Mouse (Mus musculus) liver, embryonic 13.5 days (tissue): Measurements from ENCODE around the gene Ywhaq. TPM values are rescaled to one million over a fixed set of nuclear protein-coding genes. Genes with fewer than 3 reads are reported as not detected.
A peak's percentile ranks its signal among the peaks of the same experiment; 100 is the strongest.

ENCODE experiments used
- ATAC-seq: fragments of 200-750 bp; cut with Nextera tagmentation; 2 replicates; pipeline ENCODE4 v1.8.0; 2017; ENCODE audit warnings: low read depth, mild to moderate bottlenecking, moderate number of reproducible peaks, moderate library complexity
- DNase-seq: peaks from one replicate; pipeline ENCODE4 v3.0.0; 2022
- H3K27ac ChIP-seq: fragments of 300-500 bp; sonication (generic); 2 replicates; pipeline ENCODE4 v1.5.1; 2015; ENCODE audit warnings: moderate library complexity, mild to moderate bottlenecking, inconsistent platforms
- H3K27me3 ChIP-seq: fragments of 300-500 bp; sonication (generic); 2 replicates; pipeline ENCODE4 v1.6.1; 2015; ENCODE audit warnings: mild to moderate bottlenecking, inconsistent platforms
- H3K36me3 ChIP-seq: fragments of 300-500 bp; sonication (generic); 2 replicates; pipeline ENCODE4 v1.6.1; 2015; ENCODE audit warnings: mild to moderate bottlenecking, inconsistent platforms
- H3K4me1 ChIP-seq: fragments of 300-500 bp; sonication (generic); replicated peaks from 2 replicates; pipeline ENCODE4 v1.6.1; 2015; ENCODE audit warnings: inconsistent platforms
- H3K4me2 ChIP-seq: fragments of 300-500 bp; sonication (generic); 2 replicates; pipeline ENCODE4 v1.6.1; 2015; ENCODE audit warnings: inconsistent platforms, mild to moderate bottlenecking, moderate library complexity
- H3K4me3 ChIP-seq: fragments of 300-500 bp; sonication (generic); replicated peaks from 2 replicates; pipeline ENCODE4 v1.5.1; 2015; ENCODE audit warnings: mild to moderate bottlenecking, inconsistent platforms
- H3K9ac ChIP-seq: fragments of 300-500 bp; sonication (generic); 2 replicates; pipeline ENCODE4 v1.6.1; 2015; ENCODE audit warnings: mild to moderate bottlenecking, inconsistent platforms
- H3K9me3 ChIP-seq: fragments of 300-500 bp; sonication (generic); replicated peaks from 2 replicates; pipeline ENCODE4 v1.6.1; 2016; ENCODE audit warnings: inconsistent platforms
- WGBS: fragments of 180-500 bp; shearing (Covaris S2); methylation state at CpG from one replicate; pipeline ENCODE4 v1.1.7; 2015; ENCODE audit not compliant: insufficient replicate concordance; 5-methylcytosine and 5-hydroxymethylcytosine counted together
- polyA plus RNA-seq: library from polyadenylated mRNA; unstranded; fragments of >200 nt; fragmentation: Nextera tagmentation; extraction: Ambion mirVana; gene quantifications from 2 replicates; pipeline ENCODE4 v1.2.1, GENCODE M21; 2015

Ywhaq gene
- polyA plus RNA-seq, 1 experiment from 2014 or later, result 262 TPM

- Histone ChIP-seq H3K4me2 (no peak overlapping the region), H3K4me1 (peaks cover 31% of the 10 kb centered on the region), H3K36me3 (no peaks in the 10 kb centered on the region), H3K27me3 (no peaks in the 10 kb centered on the region), H3K9me3 (no peaks in the 10 kb centered on the region), H3K4me3 (no peak overlapping the region), H3K27ac (no peak overlapping the region), H3K9ac (no peak overlapping the region)
- no peak for ATAC-seq
- 79% methylated on average over 9 of the region's 9 CpGs for WGBS
- DNase-seq, result no peak
These were observed 48.9 kb downstream of the Ywhaq start for GRCm38 (mm10) chr12:21368376-21369086.

DNA sequence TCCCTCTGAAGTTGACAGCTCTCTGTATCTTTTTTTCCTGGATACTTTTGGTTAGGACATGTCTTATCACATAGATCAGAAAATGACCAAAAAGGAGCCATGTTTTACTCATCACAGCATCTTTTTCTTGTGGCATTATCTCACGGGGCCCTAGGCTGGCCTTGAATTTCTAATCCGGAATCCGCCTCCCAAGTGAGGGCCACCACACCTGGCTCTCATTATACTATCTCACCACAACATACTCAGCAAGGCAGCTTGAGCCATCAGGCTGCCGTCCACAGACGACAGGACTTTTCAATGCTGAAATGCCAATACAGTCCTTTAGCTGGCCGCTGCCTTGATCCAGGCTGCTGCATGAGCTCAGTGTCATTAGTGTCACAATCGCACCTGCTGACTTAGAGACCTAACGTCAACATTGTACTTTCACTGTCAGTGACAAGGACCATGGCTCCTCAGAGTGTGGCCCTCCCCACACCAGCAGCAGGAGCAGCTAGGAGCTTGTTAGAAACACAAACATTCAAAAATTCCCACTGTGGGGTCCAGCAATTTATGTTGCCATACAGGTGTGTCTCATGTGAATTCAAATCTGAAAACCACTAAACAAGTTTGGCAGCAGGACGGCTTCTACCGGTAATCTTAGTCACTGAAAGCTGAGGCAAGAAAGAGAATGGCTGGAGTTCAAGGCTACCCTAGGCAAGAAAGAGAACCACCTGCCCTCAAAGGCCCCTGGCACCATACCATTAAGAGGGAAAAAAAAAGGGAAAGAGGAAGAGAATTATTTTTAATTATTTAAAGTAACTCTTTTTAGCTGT, 52.6 kb downstream of the Ywhaq start:
- H3K36me3 ChIP-seq, result peaks cover 17% of the 10 kb centered on the region
- peaks cover 23% of the 10 kb centered on the region for H3K4me1 ChIP-seq
- no peaks in the 10 kb centered on the region for H3K27me3 ChIP-seq
- DNase-seq (no peak), ATAC-seq (peak; percentile 47)
- H3K4me3 ChIP-seq, result no peak overlapping the region
- H3K9me3 ChIP-seq, result no peaks in the 10 kb centered on the region
- H3K27ac ChIP-seq, result no peak overlapping the region
- no peak overlapping the region for H3K4me2 ChIP-seq
- 65% methylated on average over 10 of the region's 10 CpGs for WGBS
- H3K9ac ChIP-seq, result no peak overlapping the region

DNA sequence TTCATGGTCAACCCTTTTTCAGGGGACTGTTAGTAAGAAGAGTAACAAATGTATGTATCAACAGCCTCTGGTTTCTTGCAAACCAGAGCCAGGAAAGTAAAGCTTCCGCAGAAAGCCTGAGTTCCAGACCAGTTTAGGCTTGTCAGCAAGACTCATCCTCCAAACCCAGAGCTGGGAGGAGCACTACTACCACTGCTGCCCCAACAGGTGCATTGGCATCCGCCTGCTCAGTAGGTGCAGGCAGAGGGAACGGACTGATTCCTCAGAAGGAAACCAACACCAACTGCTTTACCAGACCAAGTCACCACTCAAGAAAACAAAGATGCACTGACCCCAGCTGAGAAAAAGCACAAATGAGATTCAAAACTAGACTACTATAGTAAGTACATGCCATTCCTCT, 54.2 kb downstream of the Ywhaq start:
- H3K9me3 ChIP-seq, result no peaks in the 10 kb centered on the region
- H3K4me3 ChIP-seq, result no peak overlapping the region
- no peak overlapping the region for H3K9ac ChIP-seq
- DNase-seq, result no peak
- WGBS, result 84% methylated on average over 3 of the region's 3 CpGs
- ATAC-seq, result no peak
- no peak overlapping the region for H3K4me2 ChIP-seq
- peaks cover 18% of the 10 kb centered on the region for H3K4me1 ChIP-seq
- H3K27ac ChIP-seq, result no peak overlapping the region
- H3K36me3 ChIP-seq, result peaks cover 19% of the 10 kb centered on the region
- H3K27me3 ChIP-seq, result no peaks in the 10 kb centered on the region

GRCm38 (mm10) chr12:21362686-21363085, 54.8 kb downstream of the Ywhaq start:
- no peaks in the 10 kb centered on the region for H3K9me3 ChIP-seq
- peaks cover 18% of the 10 kb centered on the region for H3K4me1 ChIP-seq
- DNase-seq (no peak), ATAC-seq (no peak)
- H3K9ac ChIP-seq, result no peak overlapping the region
- peaks cover 19% of the 10 kb centered on the region for H3K36me3 ChIP-seq
- H3K27ac ChIP-seq, result no peak overlapping the region
- H3K27me3 ChIP-seq, result no peaks in the 10 kb centered on the region
- 63% methylated on average over 2 of the region's 2 CpGs for WGBS
- no peak overlapping the region for H3K4me3 ChIP-seq
- H3K4me2 ChIP-seq, result no peak overlapping the region

- no peak for ATAC-seq
- peaks cover 62% of the 10 kb centered on the region for H3K36me3 ChIP-seq
These were observed 63.8 kb downstream of the Ywhaq start for GRCm38 (mm10) chr12:21353681-21354080.

DNA sequence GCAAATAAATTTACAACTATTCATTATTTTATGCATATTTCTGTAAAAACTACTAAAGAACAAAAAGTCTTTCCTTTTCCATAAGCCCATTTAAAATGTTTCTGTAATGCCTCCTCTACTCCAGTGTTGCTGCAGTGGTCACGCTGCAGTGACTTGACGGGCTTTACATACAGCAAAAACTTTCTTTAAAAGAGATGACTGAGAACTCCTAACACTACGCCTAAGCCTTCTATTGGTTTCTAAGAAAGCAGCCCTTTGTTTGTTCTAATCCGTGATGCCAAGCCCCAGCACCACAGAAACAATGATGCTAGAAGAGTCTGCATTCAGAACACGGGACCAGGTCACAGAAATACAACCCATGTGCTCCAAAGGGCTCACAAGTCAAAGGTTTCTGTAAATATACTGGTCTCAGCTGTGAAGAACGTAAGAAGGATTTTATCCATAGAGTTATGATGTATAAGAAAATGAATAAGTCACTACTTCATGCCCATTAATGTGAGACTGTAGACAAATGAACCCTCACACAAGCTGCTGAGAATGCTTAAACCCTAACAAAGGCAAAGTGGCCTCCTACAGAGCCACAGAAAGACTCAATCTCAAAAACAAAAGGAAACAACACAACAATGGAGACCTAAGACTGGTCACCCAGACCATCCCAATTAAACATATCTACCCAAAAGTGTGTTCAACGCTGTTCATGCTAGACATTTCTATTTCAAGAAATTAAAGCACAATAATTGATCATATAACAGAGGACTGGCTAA, 67.1 kb downstream of the Ywhaq start:
- Histone ChIP-seq H3K27ac (no peak overlapping the region), H3K9me3 (peaks cover 6% of the 10 kb centered on the region; the same call in 1 of the 2 replicates), H3K27me3 (no peaks in the 10 kb centered on the region), H3K4me3 (no peak overlapping the region), H3K4me1 (no peaks in the 10 kb centered on the region), H3K36me3 (peaks cover 72% of the 10 kb centered on the region), H3K9ac (no peak overlapping the region), H3K4me2 (no peak overlapping the region)
- 84% methylated on average over 7 of the region's 7 CpGs for WGBS
- DNase-seq (no peak), ATAC-seq (no peak)

More at GRCm38 (mm10) chr12:21353681-21354080, 63.8 kb downstream of the Ywhaq start:
- no peaks in the 10 kb centered on the region for H3K27me3 ChIP-seq
- 93% methylated on average over 8 of the region's 8 CpGs for WGBS
- H3K27ac ChIP-seq, result no peak overlapping the region
- DNase-seq, result no peak
- no peak overlapping the region for H3K9ac ChIP-seq
- no peaks in the 10 kb centered on the region for H3K4me1 ChIP-seq
- H3K4me2 ChIP-seq, result no peak overlapping the region
- peaks cover 6% of the 10 kb centered on the region; the same call in 1 of the 2 replicates for H3K9me3 ChIP-seq
- H3K4me3 ChIP-seq, result no peak overlapping the region

GRCm38 (mm10) chr12:21346972-21347371, 70.5 kb downstream of the Ywhaq start:
- Histone ChIP-seq H3K4me2 (no peak overlapping the region), H3K36me3 (peaks cover 53% of the 10 kb centered on the region), H3K27ac (no peak overlapping the region), H3K9me3 (peaks cover 3% of the 10 kb centered on the region; the same call in 1 of the 2 replicates), H3K4me3 (no peak overlapping the region), H3K9ac (no peak overlapping the region), H3K27me3 (no peaks in the 10 kb centered on the region), H3K4me1 (no peaks in the 10 kb centered on the region)
- DNase-seq (no peak), ATAC-seq (no peak)
- WGBS, result 76% methylated on average over 7 of the region's 7 CpGs

- WGBS, result 88% methylated on average over 5 of the region's 5 CpGs
- Histone ChIP-seq H3K9ac (no peak overlapping the region), H3K4me2 (no peak overlapping the region), H3K4me1 (no peaks in the 10 kb centered on the region), H3K36me3 (peaks cover 63% of the 10 kb centered on the region), H3K9me3 (no peaks in the 10 kb centered on the region), H3K4me3 (no peak overlapping the region), H3K27ac (no peak overlapping the region), H3K27me3 (no peaks in the 10 kb centered on the region)
- no peak for DNase-seq
- no peak for ATAC-seq
These were observed 76.8 kb downstream of the Ywhaq start for GRCm38 (mm10) chr12:21340674-21341073.

Other genes with a start within 250 kb of the Ywhaq start
- 51.6 and 64.4 TPM in 2 replicates for gene Cpsf3, start 132.2 kb downstream of the Ywhaq start, polyA plus RNA-seq
- gene Itgb1bp1, start 131.4 kb downstream of the Ywhaq start, polyA plus RNA-seq, result 28.7 and 29.3 TPM in 2 replicates
- 30.2 and 34.0 TPM in 2 replicates for gene Iah1, start 101.2 kb downstream of the Ywhaq start, polyA plus RNA-seq
- gene Adam17, start 44.0 kb downstream of the Ywhaq start, polyA plus RNA-seq, result 18.1 and 22.2 TPM in 2 replicates